In the genomic region with DNA sequence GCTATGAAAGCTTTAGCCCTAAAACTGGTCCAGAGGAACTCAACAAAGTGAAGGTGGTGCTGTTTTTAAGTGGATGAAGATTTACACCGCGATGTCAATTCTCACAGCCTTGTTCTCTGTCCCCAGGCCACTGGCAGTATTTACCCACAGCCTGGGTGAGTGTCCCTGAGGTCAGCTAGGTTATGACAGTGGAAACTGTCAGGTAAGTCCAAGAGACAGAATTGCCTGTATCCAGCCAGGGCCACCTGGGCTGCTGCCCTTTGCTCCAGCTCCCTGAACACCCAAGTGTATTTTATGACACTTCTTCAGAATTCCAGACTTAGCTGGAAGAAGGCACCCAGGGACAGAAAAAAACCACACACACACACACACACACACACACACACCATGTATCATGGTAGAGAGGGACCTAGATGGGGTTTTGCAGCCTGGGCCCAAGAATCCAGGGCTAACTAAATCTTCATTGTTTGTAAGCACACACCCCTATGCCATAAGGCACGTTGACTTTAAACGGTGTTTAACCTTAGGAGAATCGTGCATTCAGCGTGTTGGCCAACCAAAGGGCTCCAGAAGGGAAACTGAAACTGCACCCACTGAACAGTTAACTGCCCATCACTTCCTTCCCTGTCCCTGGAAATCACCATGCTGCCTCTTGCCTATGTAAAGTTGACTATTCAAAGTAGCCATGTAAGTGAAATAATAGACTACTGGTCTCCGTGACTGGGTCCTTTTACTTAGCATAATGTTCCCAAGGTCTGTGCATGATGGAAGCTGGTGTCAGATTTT, we compare ENCODE assay signal across 32 mouse cellular contexts.
A peak's percentile ranks its signal among the peaks of the same experiment; 100 is the strongest.
DNase-seq lines count a peak whose midpoint lies in the region; ATAC-seq lines count a peak whose summit lies in the region.
"Had no signal": no experiment of that assay in that cellular context is flagged by ENCODE, and none has a peak within 500 bp of the region (broad histone marks: within the 10 kb centered on the region; RNA-seq: fewer than 3 reads in every experiment).

No protein-coding gene starts in this region.

- no peak overlapping the region for H3K4me2 ChIP-seq in liver, embryonic 15.5 days
- H3K4me2 ChIP-seq: embryonic facial prominence, embryonic 12.5 days; forebrain, embryonic 13.5 days; heart, embryonic 13.5 days; hindbrain, embryonic 15.5 days; intestine, embryonic 15.5 days; kidney, embryonic 15.5 days; neural tube, embryonic 12.5 days; stomach, embryonic 15.5 days had no signal

- H3K36me3 ChIP-seq in heart, embryonic 10.5 days, result no peaks in the 10 kb centered on the region
- H3K36me3 ChIP-seq in liver, embryonic 15.5 days (replicated peaks), result no peaks in the 10 kb centered on the region
- H3K36me3 ChIP-seq: G1E; intestine, embryonic 15.5 days; kidney, embryonic 15.5 days; stomach, embryonic 15.5 days had no signal

- ATAC-seq in liver, embryonic 15.5 days (ENCODE audit: insufficient read depth), result peak; percentile 64
- 0 out of 2 replicates have a peak, but pooled peaks have one; percentile 54 for ATAC-seq in monocyte, adult 5-6 weeks (replicated peaks; ENCODE audit: insufficient number of reproducible peaks, low FRiP score, low TSS enrichment, poor library complexity, severe bottlenecking)
- ATAC-seq: forebrain, embryonic 13.5 days; intestine, embryonic 15.5 days; Patski had no signal

- WGBS in heart, embryonic 10.5 days, result 93% methylated on average over 7 of the region's 7 CpGs
- WGBS in liver, embryonic 15.5 days (ENCODE audit: insufficient replicate concordance), result 48% methylated on average over 7 of the region's 7 CpGs

- H3K27me3 ChIP-seq in heart, embryonic 10.5 days (ENCODE audit: insufficient read depth, poor library complexity, severe bottlenecking), result no peaks in the 10 kb centered on the region
- no peaks in the 10 kb centered on the region for H3K27me3 ChIP-seq in liver, embryonic 15.5 days
- H3K27me3 ChIP-seq: embryonic facial prominence, embryonic 12.5 days; forebrain, embryonic 13.5 days; heart, embryonic 13.5 days; hindbrain, embryonic 15.5 days; intestine, embryonic 15.5 days; kidney, embryonic 15.5 days; neural tube, embryonic 12.5 days; Patski; stomach, embryonic 15.5 days had no signal

- H3K4me1 ChIP-seq in heart, embryonic 10.5 days, result peaks cover 25% of the 10 kb centered on the region
- 0 out of 2 replicates have a peak, but pooled peaks cover 3% of the 10 kb centered on the region for H3K4me1 ChIP-seq in liver, embryonic 15.5 days (replicated peaks)
- H3K4me1 ChIP-seq: embryonic facial prominence, embryonic 12.5 days; hindbrain, embryonic 15.5 days; intestine, embryonic 15.5 days; neural tube, embryonic 12.5 days; stomach, embryonic 15.5 days had no signal

- no peaks in the 10 kb centered on the region for H3K9me3 ChIP-seq in heart, embryonic 10.5 days
- no peaks in the 10 kb centered on the region for H3K9me3 ChIP-seq in liver, embryonic 15.5 days (replicated peaks)
- H3K9me3 ChIP-seq: embryonic facial prominence, embryonic 12.5 days; forebrain, embryonic 13.5 days; G1E; heart, embryonic 13.5 days; hindbrain, embryonic 15.5 days; intestine, embryonic 15.5 days; kidney, embryonic 15.5 days; neural tube, embryonic 12.5 days; stomach, embryonic 15.5 days had no signal

- H3K27ac ChIP-seq in heart, embryonic 10.5 days, result 0 out of 2 replicates have a peak overlapping the region, but pooled peaks have one; percentile 3
- H3K27ac ChIP-seq in liver, embryonic 15.5 days (replicated peaks), result no peak overlapping the region
- H3K27ac ChIP-seq: embryonic facial prominence, embryonic 12.5 days; forebrain, embryonic 13.5 days; heart, embryonic 13.5 days; hindbrain, embryonic 15.5 days; intestine, embryonic 15.5 days; kidney, embryonic 15.5 days; neural tube, embryonic 12.5 days; stomach, embryonic 15.5 days had no signal

- H3K9ac ChIP-seq in liver, embryonic 15.5 days, result no peak overlapping the region
- H3K9ac ChIP-seq: embryonic facial prominence, embryonic 12.5 days; forebrain, embryonic 13.5 days; heart, embryonic 13.5 days; hindbrain, embryonic 15.5 days; intestine, embryonic 15.5 days; kidney, embryonic 15.5 days; neural tube, embryonic 12.5 days; stomach, embryonic 15.5 days had no signal

- no peak overlapping the region for H3K4me3 ChIP-seq in heart, embryonic 10.5 days
- no peak overlapping the region for H3K4me3 ChIP-seq in liver, embryonic 15.5 days (replicated peaks)
- H3K4me3 ChIP-seq: embryonic facial prominence, embryonic 12.5 days; erythroblast, embryonic 14.5 days; forebrain, embryonic 13.5 days; heart, embryonic 13.5 days; hindbrain, embryonic 15.5 days; intestine, embryonic 15.5 days; kidney, embryonic 15.5 days; neural tube, embryonic 12.5 days; stomach, embryonic 15.5 days had no signal

- intact Hi-C loops in heart, postnatal 10 days (cut with DNase I), result no loop called here

- DNase-seq in heart, embryonic 10.5 days (ENCODE audit: low spot score), result no peak
- DNase-seq in heart, adult 9 months (ENCODE audit: low spot score in 2 of 2), result no peak
- DNase-seq in B cell, adult 2 months, result peak; percentile 47 to 48
- DNase-seq in heart, postnatal 10 days, result no peak
- no peak for DNase-seq in frontal cortex, postnatal 14 days (ENCODE audit: low spot score in 2 of 2)
- no peak for DNase-seq in cerebellum, postnatal 10 days
- DNase-seq: adrenal gland, postnatal 36 days; cerebellum, adult 11-12 months; cerebellum, postnatal 14 days; gastrocnemius, postnatal 10 days; heart, adult 11 months; kidney, postnatal 36 days; layer of hippocampus, postnatal 36 days; lung, adult 18-20 months; lung, postnatal 14 days; midbrain, embryonic 14.5 days; right cerebral cortex, postnatal 14 days; thymus, adult 18-20 months; thymus, postnatal 36 days had no signal

Comparison
In these comparisons a context has a peak if more than half of its experiments do, and no peak if none do; other contexts are left out.
1. DNase-seq: peak in B cell, adult 2 months (2 of 2); none in heart, embryonic 10.5 days (single experiment), heart, adult 9 months (0 of 2), heart, postnatal 10 days (0 of 2), frontal cortex, postnatal 14 days (0 of 2) and cerebellum, postnatal 10 days (0 of 2).